Mouse (Mus musculus) thymus, postnatal 36 days (tissue): ENCODE data around the gene Dhx37.
"Not testable (repeated sequence)": the region's sequence is repeated elsewhere in the genome, so short reads cannot be mapped to it uniquely, and the experiment has no call there.

Experiments used
- DNase-seq, 2 experiments: peaks; one replicate each; pipeline ENCODE4 v3.0.0; 2022; ENCODE audit warnings: mixed read lengths in 2 of 2

The Dhx37 gene

DNA sequence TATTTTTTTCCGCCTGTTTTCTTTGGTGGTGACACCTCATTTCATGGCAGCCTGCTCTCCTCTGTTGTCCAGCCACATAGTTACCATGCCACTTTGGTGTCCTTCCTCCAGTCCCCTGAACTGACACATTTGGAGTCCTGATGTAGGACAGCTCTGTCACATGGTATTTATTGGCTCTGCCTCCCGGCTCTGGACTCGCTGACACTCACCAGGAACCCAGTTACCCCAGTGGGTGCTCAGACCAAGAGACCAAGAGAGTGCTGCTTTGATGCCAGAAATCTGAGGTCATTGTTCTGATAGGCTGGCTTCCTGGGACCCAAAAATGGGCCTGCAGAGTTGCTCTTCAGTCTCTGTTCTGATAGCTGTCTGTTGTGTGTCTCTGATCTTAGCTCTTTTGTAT, 14.1 kb upstream of the Dhx37 start:
- DNase-seq = no peak

DNA sequence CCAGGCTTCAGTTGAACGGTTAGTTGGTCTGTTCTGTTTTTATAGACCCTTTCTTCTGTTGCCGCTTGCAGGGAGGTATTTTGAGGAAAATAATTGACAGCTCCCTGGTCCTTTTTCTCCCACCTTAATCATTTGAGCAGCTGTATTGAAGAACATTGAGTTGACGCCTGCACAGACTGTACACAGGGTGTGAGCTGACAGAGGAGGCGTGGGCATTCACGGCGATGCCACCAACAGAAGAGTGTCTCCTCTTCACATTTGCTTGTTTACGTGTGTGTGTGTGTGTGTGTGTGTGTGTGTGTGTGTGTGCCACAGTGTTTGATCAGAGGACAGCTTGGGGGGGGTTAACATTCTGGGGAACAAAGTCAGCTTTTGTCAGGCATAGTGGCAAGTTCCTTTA, 12.4 kb upstream of the Dhx37 start:
- no peak for DNase-seq

DNA sequence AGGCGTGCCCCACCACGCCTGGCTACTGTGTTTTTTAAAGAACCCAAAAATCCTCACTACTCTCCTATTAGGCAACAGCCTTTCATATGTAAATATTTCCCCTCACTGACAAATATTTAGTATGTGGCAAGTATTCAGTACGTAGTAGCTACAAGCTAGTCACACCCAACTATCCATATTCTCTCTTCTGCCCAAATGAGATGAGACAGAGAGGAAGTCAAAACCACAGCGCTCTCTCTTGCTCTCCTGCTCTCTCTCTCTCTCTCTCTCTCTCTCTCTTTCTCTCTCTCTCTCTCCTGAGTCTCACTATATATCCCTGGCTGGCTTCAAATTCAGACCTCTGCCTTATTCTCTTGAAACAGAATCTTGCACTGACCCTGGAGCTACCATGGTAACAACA, 10.6 kb upstream of the Dhx37 start:
- DNase-seq = no peak

DNA sequence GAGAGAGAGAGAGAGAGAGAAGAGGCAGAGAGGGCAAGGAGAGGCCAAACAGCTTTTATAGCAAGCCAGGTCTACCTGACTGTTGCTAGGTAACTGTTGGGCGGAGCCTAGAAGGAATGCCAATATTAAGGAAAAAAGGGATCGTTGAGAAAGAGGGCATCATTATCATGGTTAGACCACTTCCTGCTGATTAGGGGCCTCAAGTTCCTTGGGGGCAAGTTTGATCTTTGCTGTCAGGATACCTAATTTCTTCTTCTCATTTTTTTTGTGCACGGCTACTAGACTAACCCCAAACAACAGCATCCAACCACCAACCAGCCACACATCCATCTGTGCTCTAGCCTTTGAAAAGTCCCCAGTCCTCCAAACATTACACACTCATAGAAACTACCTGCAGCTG, 10.0 kb upstream of the Dhx37 start:
- no peak for DNase-seq

DNA sequence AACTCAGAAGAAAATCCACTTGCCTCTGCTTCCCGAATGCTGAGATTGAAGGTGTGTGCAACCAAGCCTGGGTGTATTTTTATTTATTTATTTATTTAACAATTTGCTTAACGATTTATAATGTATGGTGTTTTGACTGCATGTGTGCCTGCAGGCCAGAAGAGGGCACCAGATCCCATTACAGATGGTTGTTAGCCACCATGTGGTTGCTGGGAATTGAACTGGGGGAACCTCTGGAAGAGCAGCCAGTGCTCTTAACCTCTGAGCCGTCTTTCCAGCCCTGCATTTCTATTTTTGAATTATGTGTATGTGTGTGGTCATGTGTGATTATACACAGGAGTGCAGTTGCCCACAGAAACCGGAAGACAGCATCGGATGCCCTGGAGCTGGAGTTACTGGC, 9.4 kb upstream of the Dhx37 start:
- no peak for DNase-seq

DNA sequence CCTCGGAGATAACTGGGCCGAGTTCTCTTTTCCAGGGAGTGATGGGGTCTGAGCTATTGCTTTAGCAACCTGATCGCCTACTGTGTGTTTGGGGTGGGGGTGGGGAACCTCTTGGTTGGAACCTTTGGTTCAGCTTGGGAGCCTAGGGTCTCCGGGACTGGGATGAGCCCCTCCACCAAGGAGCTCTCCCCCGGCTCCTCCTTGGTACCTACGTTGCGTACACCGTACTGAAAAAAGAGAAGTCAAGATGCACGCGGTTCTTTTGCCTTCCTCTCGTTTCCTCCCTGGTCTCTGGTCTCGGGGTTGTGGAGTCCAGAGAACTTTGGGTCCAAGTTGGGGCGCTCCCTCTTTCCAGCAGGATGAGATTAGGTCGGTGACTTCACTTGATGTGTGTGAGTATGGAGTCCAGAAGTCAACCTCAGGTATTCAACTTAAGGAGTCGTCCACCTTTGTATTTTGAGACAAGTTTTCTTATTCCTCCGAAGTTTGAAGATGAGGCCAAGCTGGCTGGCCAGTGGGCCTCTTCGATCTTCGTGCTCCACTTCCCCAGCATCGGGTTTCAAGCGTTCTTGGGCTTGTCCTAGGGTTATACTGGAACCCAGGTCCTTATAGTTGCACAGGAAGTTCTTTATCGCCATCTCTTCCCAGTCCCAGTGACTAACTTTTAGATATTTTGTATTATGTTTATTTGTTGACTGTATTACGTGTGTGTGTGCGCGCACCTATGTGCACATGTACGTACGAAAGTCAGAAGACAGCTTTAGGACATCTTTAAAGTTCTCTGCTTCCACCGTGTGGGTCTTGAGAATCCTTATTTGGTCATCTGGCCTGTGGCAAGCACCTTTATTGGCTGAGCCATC, 8.4 kb upstream of the Dhx37 start:
- no peak for DNase-seq

DNA sequence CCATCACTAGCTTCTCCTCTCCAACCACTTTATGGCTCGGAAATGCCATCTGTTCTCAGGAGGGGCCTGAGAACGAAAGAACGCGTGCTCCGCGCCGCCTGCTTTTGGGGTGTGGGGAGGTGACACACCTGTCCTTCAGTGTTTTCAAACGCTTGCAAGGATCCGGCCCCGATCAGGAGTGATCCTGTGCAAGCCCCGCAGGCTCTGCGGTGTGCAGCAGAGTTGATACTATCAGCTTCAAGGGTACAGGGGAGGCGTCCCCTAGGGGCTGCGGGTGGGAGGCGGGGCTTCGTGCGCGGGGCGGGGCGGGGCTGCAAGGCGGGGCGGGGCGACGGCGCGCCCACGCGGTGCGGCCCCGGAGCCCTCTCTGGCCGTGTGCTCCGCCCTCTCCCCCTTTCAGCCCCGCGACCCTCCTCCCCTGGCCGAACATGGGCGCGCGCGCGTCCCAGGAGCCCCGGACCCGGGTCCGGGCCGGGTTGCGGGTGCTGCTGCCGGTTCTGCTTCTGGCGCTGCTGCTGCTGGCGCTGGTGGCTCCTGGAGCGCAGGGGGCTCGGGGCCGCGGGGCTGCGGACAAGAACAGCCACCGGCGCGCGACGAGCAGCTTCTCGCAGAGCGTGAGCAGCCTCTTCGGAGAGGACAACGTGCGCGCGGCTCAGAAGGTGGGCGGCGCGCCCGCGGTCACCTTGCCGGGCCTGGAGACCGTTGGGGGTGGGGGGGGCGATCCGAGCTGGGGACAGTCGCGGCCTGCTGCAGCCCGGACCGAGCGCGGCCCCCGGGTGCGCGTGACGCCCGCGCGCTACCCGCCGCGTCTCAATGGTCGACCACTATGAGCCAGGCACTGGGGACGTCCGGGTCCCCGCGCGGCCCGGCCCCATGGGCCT, 7.6 kb upstream of the Dhx37 start, which contains the start of gene Bri3bp:
Bri3bp (plus strand) TSS at position 335 of the 881 bp plus-strand sequence.
- peak; percentile 75 to 76 for DNase-seq

DNA sequence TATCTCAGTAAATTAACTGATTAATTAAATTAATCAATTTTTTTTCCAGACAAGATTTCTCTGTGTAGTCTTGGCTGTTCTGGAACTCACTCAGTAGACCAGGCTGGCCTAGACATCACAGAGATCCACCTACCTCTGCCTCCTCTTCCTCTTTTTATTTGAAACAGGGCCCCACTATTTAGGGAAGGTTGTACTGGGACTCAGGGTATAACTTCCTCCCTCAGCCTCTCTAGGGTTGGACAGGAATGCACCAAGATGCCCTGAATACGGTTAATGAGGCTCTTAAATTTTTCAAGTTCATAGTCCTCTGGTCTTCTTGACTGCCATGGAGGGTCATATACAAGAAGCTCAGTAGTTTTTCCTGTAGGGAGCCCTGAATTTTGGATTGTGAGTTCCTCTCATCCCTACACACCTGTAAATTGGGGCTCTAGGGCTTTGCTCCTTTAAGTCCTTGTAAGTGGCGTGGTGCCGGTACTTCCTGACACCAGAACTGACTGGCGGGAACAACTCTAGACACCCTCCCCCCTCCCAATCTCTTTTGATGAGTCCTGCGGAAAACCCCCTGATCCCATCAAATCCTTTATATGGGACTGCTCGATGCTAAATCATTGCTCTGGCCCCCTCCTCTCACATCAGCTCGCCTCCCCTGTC, 6.8 kb upstream of the Dhx37 start:
- DNase-seq = no peak

DNA sequence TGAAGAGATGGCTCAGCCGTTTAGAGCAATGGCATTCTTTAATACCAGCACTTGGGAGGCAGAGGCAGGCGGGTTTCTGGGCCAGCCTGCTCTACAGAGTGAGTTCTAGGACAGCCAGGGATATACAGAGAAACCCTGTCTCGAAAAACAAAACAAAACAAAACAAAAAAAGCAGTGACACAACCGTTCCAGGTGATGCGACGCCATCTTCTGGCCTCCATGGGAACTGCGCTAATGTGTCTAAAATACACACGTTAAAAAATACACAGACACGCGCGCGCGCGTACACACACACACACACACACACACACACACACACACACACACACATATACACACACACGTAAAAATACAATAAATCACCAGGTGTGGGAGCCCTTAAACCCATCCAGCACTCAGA, 426 bp upstream of the Dhx37 start:
- DNase-seq = not testable (repeated sequence)

DNA sequence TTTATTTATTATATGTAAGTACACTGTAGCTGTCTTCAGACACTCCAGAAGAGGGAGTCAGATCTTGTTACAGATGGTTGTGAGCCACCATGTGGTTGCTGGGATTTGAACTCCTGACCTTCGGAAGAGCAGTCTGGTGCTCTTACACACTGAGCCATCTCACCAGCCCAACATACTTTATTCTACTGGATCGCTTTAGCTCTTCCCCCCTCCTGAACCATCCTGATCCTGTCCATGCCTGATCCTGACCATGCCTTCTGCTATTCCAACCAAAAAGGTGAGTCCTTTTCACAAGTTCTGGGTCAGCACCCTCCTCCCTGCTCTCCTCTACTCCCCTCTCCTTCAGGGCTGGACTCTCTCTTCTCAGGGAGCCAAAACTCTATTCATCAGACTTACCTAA, 1.6 kb downstream of the Dhx37 start:
- not testable (repeated sequence) for DNase-seq

DNA sequence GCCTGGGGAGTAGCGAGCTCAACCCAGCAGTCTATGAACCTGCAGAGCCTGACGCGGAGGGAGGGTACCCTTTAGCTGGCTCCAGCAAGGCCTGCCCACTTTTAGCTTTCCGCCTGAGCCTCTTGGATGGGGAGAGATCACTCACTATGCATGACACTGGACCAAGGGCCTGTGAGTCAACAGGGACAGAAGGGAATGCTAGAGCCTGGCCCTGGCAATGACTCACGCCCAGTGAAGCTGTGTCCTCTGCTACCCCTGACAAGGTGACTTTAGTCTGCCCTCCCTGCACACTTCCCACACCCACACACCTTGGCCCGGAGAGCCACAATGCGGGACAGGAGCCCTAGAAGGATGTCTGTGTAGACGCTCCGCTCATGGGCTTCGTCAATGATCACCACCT, 7.6 kb downstream of the Dhx37 start:
- DNase-seq = no peak

DNA sequence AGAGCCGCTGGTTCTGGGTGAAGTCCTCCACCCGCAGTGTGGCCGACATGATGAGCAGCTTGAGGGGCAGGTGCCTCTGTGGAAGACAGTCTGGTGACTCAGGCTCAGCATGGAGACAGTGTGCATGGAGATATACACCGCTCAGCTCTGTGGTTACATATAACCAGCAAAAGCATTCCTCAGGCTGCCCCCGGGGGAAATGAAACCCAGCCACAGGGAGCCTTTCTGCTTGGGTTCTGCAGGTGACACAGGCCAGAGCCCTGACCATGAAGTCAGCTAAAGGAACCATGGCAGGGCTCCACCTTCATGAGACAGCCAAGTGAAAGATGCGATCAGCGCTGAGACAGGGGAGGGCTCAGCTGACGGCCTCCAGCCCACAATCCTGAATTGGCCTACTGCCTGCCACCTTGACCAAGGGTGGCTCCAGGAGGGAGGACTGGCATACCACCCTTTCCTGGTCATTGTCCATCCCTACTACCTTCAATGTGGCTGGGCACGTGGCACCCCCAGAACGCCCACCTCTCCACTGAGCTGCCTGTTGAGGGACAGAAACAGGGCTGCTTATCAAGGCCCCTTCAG, 8.1 kb downstream of the Dhx37 start:
- DNase-seq = no peak

DNA sequence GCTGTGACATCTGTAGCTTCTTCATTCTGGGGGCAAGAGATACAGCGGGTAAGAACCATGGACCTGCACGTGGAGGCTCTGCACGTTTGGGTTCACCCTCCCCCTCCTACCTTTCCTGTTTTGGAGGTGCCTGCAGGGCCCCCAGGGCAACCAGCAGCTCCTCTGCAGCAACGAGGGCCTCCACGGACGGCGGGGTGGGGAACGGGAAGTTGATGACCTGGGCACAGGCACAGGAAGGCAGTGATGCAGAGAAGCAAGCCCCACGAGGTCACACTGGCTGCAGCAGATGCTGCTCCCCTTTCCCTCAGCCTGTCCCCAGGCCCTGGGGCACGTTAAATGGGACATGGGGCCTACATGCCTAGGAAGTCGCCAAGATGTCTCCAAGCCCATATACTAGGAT, 14.8 kb downstream of the Dhx37 start:
- DNase-seq = no peak

DNA sequence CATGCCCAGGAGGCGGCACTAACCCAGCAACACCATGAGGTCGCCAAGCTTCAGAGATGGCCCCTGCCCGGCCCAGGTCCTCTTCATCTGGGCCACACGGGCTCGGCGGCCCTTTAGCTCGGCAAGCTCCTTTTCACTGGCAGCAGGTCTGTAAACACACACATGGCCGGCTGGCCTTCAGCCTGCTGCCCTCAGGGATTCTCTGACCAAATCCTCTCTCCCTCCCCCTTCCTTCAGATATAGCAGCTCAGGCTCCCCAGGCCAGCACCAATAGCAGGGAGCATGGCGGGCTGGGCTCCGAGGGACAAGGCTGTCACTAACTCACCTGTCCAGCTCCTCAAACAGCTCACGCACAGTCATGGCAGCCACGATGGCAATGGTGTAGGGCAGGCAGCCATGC, 15.3 kb downstream of the Dhx37 start:
- DNase-seq = no peak

DNA sequence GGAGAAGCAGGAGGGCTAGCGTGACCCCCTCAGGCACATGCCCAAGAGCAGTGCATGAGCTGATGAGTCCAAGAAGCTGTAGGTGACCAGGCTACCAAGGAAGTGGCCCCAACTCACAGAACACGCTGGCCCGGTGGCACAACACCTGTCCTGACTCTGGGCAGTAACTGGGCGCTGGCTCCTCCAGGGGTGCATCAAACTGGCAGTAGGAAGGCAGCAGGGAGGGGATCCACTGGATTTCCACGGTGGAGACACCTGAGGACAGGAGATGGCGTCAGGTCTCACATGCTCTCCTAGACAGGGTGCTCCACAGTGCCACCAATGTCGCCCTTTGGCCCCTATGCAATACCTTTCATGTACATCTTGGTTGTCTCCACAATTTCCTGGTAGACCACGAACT, 17.7 kb downstream of the Dhx37 start:
- no peak for DNase-seq

DNA sequence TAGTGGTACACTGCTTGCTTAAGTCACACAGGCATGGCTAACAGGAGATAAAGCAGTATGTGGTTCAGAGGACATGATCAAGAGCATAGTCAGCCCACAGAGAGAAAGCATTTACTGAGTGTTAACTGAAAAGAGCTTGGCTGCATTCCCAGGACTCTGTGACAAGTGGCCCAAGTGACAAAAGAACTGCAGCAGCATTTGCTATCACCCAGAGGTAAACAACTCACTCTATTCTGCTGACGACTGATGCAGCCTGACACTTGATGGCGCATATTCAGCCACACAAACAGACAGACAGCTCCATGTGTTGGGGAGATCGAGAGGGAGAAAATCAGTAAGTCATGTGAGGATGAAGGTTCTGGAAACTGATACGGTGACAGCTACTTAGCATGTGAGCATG, 20.2 kb downstream of the Dhx37 start:
- DNase-seq = no peak

DNA sequence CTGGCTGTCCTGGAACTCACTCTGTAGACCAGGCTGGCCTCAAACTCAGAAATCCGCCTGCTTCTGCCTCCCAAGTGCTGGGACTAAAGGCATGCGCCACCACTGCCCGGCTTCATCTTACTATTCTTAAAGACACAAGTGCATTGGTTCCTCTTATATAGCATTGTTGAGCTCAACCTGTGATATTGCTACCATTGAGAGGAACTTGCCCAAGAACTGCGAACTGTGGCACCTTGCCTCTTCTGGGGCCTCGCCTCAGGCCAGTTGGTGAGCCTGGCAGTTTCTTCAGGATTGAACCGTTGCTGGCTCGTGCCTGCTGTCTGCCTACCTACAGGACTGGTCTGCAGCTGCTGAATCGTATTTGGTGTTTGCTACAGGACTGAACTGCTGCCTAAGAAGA, 21.4 kb downstream of the Dhx37 start:
- DNase-seq = not testable (repeated sequence)

DNA sequence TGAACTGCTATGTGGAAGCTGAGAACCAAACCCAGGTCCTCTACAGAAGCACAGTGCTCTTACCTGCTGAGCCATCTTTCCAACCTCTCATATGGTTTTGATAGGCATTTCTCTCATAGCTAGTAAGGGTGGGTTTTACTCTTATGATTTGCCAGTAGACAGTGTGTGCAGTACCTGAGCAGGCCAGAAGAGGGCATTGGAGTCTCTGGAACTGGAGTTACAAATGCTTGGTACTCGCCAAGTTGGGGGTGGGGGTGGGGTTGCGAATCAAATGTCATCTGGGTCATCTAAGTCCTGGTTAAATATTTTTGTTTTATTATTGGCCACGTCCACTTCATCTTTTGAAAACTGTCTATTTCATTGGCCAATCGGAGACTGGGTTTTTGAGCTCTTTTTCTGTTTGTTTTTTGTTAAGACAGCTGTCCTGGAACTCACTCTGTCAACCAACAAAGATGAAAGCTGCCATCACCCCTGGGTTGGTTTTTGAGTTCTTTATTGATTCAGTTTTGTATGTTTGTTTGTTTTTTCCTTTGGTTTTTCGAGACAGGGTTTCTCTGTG, 21.9 kb downstream of the Dhx37 start:
- DNase-seq = peak; percentile 80 to 85

DNA sequence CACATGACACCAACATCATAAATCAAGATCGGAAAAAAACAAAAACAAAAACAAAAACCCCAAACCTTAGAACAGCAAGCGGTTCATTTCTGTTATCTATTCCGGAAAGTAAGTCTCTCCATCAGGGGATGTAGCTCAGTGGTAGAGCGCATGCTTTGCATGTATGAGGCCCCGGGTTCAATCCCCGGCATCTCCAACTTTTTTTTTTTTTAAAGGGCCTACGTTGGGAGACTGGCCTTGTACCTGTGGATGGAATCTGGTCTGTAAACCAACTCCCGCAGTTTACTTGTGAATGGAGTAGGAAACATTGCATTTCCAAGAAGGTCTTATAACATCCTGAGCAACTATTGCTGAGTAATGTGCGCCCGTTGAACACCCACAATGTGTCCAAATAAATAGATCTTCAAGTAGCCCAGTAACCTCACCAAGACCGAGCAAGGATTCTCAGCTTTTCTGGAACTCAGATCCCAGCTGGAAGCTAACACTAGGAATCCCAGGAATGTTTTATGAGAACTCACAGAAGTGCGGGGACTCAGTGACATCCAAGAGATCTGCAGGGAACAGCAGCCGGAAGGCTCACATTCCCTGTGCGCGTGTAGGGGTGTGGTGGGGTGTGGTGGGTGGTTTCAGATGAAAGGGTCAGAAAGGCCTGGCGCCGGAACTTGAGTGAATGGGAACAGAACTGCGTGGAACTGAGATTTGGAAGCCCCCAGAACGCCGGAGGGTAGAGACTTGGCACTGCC, 24.4 kb downstream of the Dhx37 start:
- DNase-seq = no peak

DNA sequence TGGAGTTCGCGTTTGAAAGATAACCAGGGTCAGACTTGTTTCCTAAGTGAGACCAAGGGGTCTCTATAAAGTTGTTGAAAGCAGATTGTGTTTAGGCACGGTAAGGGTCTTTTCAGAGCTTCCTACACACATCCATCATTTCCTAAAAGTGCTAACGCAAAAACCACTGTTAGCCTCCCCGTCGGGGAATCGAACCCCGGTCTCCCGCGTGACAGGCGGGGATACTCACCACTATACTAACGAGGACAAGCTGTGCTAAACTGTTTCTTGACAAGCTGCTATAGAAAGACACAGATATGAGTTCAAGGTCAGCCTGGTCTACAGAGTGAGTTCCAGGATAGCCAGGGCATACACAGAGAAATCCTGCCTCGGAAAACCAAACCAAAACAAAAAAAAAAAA, 25.1 kb downstream of the Dhx37 start:
- peak; percentile 86 to 87 for DNase-seq

DNA sequence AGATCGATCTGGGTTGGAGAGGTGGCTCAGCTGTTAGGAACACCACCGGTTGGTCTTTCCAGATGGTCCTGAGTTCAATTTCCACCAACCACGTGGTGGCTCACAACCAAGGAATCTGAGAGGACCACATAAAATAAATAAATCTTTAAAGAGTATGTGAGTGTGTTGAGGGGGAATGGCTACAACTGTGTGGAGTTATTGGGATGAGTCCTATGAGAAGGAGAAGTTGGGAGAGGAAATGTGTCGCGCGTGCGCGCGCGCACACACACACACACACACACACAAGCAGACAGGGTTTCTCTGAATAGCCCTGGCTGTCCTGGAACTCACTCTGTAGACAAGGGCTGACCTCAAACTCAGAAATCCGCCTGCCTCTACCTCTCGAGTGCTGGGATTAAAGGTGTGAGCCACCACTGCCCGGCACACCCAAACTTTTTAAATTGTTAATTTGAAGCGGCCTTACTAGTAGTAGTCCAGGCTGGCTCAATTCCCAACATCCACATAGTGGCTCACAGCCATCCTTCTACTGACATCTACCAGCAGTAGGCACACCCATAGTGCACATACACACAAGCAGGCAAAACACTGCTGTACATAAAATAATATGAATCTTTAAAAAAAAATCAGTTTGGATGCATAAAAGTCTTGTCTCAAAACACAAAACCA, 25.9 kb downstream of the Dhx37 start:
- DNase-seq = no peak
